Mouse (Mus musculus) hematopoietic multipotent progenitor cell, adult 10-12 weeks (in vitro differentiated cells): Measurements from ENCODE around the gene Hist1h4h. TPM values are rescaled to one million over a fixed set of nuclear protein-coding genes. Genes with fewer than 3 reads are reported as not detected.

Experiments
- polyA plus RNA-seq: library from polyadenylated mRNA; stranded (reverse); fragments of >175 nt; gene quantifications from 2 replicates; pipeline ENCODE4 v1.2.3, GENCODE M21; 2012; ENCODE audit warnings: low replicate concordance

Hist1h4h gene
- 10.6 and 15.4 TPM in 2 replicates for polyA plus RNA-seq

DNA sequence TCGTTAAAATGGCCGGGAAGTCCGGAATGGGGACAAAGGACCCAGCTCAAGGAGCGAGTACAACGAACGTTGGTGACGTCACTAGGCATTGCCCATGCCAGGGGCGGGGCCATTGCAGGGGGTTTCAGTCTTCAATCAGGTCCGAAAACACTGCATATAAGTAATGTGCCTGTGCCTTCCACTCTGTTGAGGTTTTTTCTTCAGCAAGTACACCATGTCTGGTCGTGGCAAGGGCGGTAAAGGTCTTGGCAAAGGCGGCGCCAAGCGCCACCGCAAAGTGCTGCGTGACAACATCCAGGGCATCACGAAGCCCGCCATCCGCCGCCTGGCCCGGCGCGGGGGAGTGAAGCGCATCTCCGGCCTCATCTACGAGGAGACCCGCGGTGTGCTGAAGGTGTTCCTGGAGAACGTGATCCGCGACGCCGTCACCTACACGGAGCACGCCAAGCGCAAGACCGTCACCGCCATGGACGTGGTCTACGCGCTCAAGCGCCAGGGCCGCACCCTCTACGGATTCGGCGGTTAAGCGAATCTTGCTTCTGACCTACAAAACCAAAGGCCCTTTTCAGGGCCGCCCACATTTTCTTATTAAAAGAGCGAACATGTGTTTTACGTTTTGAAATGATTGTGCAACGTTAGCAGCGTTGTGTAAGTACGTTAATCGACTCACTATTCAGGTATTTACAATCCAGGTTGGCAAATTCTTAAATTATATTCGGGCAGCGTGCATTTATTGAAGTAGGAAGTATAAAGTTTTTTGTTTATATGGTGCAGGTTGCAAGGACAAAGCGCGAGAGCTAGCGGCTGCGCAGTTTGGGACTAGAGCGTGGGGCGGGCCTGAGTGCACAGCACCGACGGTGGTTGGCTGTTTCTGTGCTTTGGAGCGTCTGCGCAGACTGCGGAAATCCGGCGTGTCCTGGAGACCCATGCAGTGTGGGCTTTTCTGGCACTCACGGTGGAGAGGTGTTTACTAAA, at the start of gene Hist1h4h:
Gene Hist1h4h (plus strand): TSS at position 150 of the 975 bp plus-strand sequence.

GRCm38 (mm10) chr13:23488400-23489322, 42.2 kb upstream of the Hist1h4h start, which contains the start of gene Btn2a2:
Gene Btn2a2, minus strand, starts transcription at chr13:23488857.

GRCm38 (mm10) chr13:23533560-23534367, 2.9 kb downstream of the Hist1h4h start, which contains the start of gene Hist1h2af:
Gene Hist1h2af, plus strand, starts transcription at chr13:23533906.

GRCm38 (mm10) chr13:23535137-23536075, 4.6 kb downstream of the Hist1h4h start, which contains the start of gene Hist1h3g:
Gene Hist1h3g, plus strand, starts transcription at chr13:23535422.

DNA sequence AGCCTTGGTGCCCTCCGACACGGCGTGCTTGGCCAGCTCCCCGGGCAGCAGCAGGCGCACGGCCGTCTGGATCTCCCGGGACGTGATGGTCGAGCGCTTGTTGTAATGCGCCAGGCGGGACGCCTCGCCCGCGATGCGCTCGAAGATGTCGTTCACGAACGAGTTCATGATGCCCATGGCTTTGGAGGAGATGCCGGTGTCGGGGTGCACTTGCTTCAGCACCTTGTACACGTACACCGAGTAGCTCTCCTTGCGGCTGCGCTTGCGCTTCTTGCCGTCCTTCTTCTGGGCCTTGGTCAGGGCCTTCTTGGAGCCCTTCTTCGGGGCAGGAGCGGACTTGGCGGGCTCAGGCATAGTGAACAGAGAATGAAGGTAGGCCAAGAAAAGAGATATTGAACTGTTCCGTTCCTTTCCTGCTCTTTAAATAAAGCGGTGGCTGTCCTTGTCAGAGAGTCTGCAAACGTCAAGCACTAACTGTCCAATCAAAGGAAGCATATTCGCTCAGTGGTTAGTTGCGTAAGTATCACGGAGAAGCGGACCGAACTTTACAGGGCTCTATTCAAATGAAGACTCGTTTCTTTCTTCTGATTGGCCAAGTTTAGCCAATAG, 12.3 kb downstream of the Hist1h4h start, which contains the start of gene Hist1h2bh:
Gene Hist1h2bh (minus strand): TSS at position 394 of the 609 bp plus-strand sequence.

GRCm38 (mm10) chr13:23543965-23544786, 13.3 kb downstream of the Hist1h4h start, which contains the start of gene Hist1h3f:
Gene Hist1h3f, plus strand, starts transcription at chr13:23544052.

DNA sequence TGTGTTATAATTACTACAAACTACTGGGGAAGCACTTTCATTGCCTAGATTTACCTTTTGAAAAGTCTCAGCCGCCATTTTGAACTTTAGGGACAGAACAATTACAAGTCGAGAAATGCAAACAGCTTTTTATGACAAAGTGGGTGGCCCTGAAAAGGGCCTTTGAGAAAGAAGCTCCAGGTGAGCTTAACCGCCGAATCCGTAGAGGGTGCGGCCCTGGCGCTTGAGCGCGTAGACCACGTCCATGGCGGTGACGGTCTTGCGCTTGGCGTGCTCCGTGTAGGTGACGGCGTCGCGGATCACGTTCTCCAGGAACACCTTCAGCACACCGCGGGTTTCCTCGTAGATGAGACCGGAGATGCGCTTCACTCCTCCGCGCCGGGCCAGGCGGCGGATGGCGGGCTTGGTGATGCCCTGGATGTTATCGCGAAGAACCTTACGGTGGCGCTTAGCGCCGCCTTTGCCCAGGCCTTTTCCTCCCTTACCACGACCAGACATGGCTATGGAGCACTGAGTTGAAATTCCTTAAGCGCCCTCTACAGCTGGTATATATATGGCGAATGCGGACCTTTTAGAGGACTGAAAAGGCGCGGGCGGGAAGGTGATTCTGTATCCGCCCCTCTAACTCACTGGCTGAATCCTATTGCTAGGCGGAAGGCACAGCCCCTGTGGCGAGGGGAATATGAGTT, 20.4 kb downstream of the Hist1h4h start, which contains the start of gene Hist1h4f:
Gene Hist1h4f (minus strand): TSS at position 503 of the 689 bp plus-strand sequence.

DNA sequence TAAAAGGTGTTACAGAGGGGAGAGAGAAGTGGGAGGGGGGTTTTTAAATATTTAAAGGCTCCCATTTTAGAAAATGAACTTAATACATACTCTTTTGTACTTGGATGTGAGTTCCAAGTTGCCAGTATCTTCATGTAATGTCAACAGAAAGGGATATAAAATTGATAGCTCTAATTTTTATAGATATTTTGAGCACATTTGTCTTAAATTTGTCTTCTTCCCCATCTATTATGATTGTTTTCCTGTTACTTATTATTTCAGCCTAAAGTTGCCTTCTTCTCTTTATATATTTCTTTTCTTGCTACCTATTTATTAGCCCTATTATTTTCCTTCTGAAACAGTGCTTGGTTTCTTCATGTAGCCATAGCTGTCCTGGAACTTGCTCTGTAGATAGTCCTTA, 22.1 kb downstream of the Hist1h4h start, which contains the start of gene Hist1h1d:
Gene Hist1h1d (plus strand): TSS at position 301 of the 400 bp plus-strand sequence.

GRCm38 (mm10) chr13:23561883-23562659, 31.2 kb downstream of the Hist1h4h start, which contains the start of gene Hist1h3e:
Gene Hist1h3e, minus strand, starts transcription at chr13:23562369.

GRCm38 (mm10) chr13:23571022-23571503, 40.2 kb downstream of the Hist1h4h start, which contains the start of the genes Hist1h2ae and Hist1h2bg:
Gene Hist1h2ae, minus strand, starts transcription at chr13:23571220.
Gene Hist1h2bg, plus strand, starts transcription at chr13:23571396.

DNA sequence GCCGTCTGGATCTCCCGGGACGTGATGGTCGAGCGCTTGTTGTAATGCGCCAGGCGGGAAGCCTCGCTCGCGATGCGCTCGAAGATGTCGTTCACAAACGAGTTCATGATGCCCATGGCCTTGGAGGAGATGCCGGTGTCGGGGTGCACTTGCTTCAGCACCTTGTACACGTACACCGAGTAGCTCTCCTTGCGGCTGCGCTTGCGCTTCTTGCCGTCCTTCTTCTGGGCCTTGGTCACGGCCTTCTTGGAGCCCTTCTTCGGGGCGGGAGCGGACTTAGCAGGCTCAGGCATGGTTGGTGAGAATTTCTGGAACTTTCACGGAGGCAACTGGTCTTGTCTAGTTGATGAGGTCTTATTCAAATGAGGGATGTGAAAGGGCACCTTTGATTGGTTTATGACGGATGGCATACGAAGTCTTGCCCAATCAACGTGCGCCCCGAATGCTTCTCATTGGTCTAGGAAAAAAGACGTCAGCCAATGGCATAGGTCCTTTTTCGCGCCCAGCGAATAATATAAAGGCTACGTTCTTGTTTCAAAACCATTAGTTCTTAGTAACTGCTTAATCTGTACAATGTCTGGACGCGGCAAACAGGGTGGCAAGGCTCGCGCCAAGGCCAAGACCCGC, 43.2 kb downstream of the Hist1h4h start, which contains the start of the genes Hist1h2bf and Hist1h2ad:
Gene Hist1h2bf (minus strand): TSS at position 299 of the 627 bp plus-strand sequence.
Gene Hist1h2ad (plus strand): TSS at position 484 of the 627 bp plus-strand sequence.

GRCm38 (mm10) chr13:23575271-23575851, 44.5 kb downstream of the Hist1h4h start, which contains the start of gene Hist1h3d:
Gene Hist1h3d, plus strand, starts transcription at chr13:23575763.

